Mouse (Mus musculus): ENCODE results near the gene Khdc1c. TPM values are rescaled to one million over a fixed set of nuclear protein-coding genes. Genes with fewer than 3 reads are reported as not detected.

The Khdc1c gene
- polyA plus RNA-seq, 1 experiment = not detected

- Histone ChIP-seq H3K4me1 (replicated peaks; ENCODE audit: control insufficient read depth, insufficient read depth, low read length) (no peaks in the 10 kb centered on the region), H3K27ac (ENCODE audit: control insufficient read depth, insufficient read depth, low read length) (no peak overlapping the region), H3K36me3 (ENCODE audit: control insufficient read depth, insufficient read depth, low read length) (no peaks in the 10 kb centered on the region), H3K27me3 (ENCODE audit: control insufficient read depth, insufficient read depth, low read length) (no peaks in the 10 kb centered on the region), H3K4me3 (ENCODE audit: control insufficient read depth, insufficient read depth, low read length) (no peak overlapping the region)
- TF ChIP-seq CTCF (IDR thresholded peaks at IDR 0.05; ENCODE audit: borderline replicate concordance, control insufficient read depth, extremely low read depth, insufficient read depth, low read length, poor library complexity) (no peak), POLR2A (IDR thresholded peaks at IDR 0.05; ENCODE audit: control insufficient read depth, extremely low read depth, insufficient read depth, low read length, poor library complexity) (no peak)
- DNase-seq = no peak
- WGBS = 93% methylated on average over 6 of the region's 6 CpGs
Measured at GRCm38 (mm10) chr1:21391138-21391671, 23.1 kb downstream of the Khdc1c start.

GRCm38 (mm10) chr1:21402804-21403203 lies 34.7 kb downstream of the Khdc1c start:
- no peak overlapping the region for H3K4me3 ChIP-seq (ENCODE audit: control insufficient read depth, insufficient read depth, low read length)
- no peak for DNase-seq
- no peaks in the 10 kb centered on the region for H3K36me3 ChIP-seq (ENCODE audit: control insufficient read depth, insufficient read depth, low read length)
- H3K4me1 ChIP-seq (replicated peaks; ENCODE audit: control insufficient read depth, insufficient read depth, low read length) = no peaks in the 10 kb centered on the region
- no peaks in the 10 kb centered on the region for H3K27me3 ChIP-seq (ENCODE audit: control insufficient read depth, insufficient read depth, low read length)
- TF ChIP-seq CTCF (IDR thresholded peaks at IDR 0.05; ENCODE audit: borderline replicate concordance, control insufficient read depth, extremely low read depth, insufficient read depth, low read length, poor library complexity) = no peak
- TF ChIP-seq POLR2A (IDR thresholded peaks at IDR 0.05; ENCODE audit: control insufficient read depth, extremely low read depth, insufficient read depth, low read length, poor library complexity) = no peak
- WGBS = 96% methylated on average over 8 of the region's 8 CpGs
- H3K27ac ChIP-seq (ENCODE audit: control insufficient read depth, insufficient read depth, low read length) = no peak overlapping the region

- Histone ChIP-seq H3K4me3 (ENCODE audit: control insufficient read depth, insufficient read depth, low read length) (no peak overlapping the region), H3K36me3 (ENCODE audit: control insufficient read depth, insufficient read depth, low read length) (no peaks in the 10 kb centered on the region), H3K27me3 (ENCODE audit: control insufficient read depth, insufficient read depth, low read length) (no peaks in the 10 kb centered on the region), H3K4me1 (replicated peaks; ENCODE audit: control insufficient read depth, insufficient read depth, low read length) (no peaks in the 10 kb centered on the region), H3K27ac (ENCODE audit: control insufficient read depth, insufficient read depth, low read length) (no peak overlapping the region)
- no peak for DNase-seq
- WGBS = 95% methylated on average over 2 of the region's 2 CpGs
- TF ChIP-seq CTCF (IDR thresholded peaks at IDR 0.05; ENCODE audit: borderline replicate concordance, control insufficient read depth, extremely low read depth, insufficient read depth, low read length, poor library complexity) (no peak), POLR2A (IDR thresholded peaks at IDR 0.05; ENCODE audit: control insufficient read depth, extremely low read depth, insufficient read depth, low read length, poor library complexity) (no peak)
Measured at GRCm38 (mm10) chr1:21407266-21407665, 39.1 kb downstream of the Khdc1c start.

GRCm38 (mm10) chr1:21411331-21412196 lies 43.4 kb downstream of the Khdc1c start:
- no peak overlapping the region for H3K27ac ChIP-seq (ENCODE audit: control insufficient read depth, insufficient read depth, low read length)
- H3K4me1 ChIP-seq (replicated peaks; ENCODE audit: control insufficient read depth, insufficient read depth, low read length) = no peaks in the 10 kb centered on the region
- TF ChIP-seq POLR2A (IDR thresholded peaks at IDR 0.05; ENCODE audit: control insufficient read depth, extremely low read depth, insufficient read depth, low read length, poor library complexity) = no peak
- DNase-seq = peak; percentile 34
- H3K4me3 ChIP-seq (ENCODE audit: control insufficient read depth, insufficient read depth, low read length) = no peak overlapping the region
- no peaks in the 10 kb centered on the region for H3K27me3 ChIP-seq (ENCODE audit: control insufficient read depth, insufficient read depth, low read length)
- WGBS = 78% methylated on average over 18 of the region's 18 CpGs
- H3K36me3 ChIP-seq (ENCODE audit: control insufficient read depth, insufficient read depth, low read length) = no peaks in the 10 kb centered on the region

- WGBS = 94% methylated on average over 2 of the region's 2 CpGs
- no peak for DNase-seq
- TF ChIP-seq POLR2A (IDR thresholded peaks at IDR 0.05; ENCODE audit: control insufficient read depth, extremely low read depth, insufficient read depth, low read length, poor library complexity) = no peak
- TF ChIP-seq CTCF (IDR thresholded peaks at IDR 0.05; ENCODE audit: borderline replicate concordance, control insufficient read depth, extremely low read depth, insufficient read depth, low read length, poor library complexity) = no peak
- Histone ChIP-seq H3K36me3 (ENCODE audit: control insufficient read depth, insufficient read depth, low read length) (no peaks in the 10 kb centered on the region), H3K27me3 (ENCODE audit: control insufficient read depth, insufficient read depth, low read length) (no peaks in the 10 kb centered on the region), H3K4me1 (replicated peaks; ENCODE audit: control insufficient read depth, insufficient read depth, low read length) (no peaks in the 10 kb centered on the region), H3K27ac (ENCODE audit: control insufficient read depth, insufficient read depth, low read length) (no peak overlapping the region), H3K4me3 (ENCODE audit: control insufficient read depth, insufficient read depth, low read length) (no peak overlapping the region)
Measured at GRCm38 (mm10) chr1:21412197-21412555, 44.0 kb downstream of the Khdc1c start.

GRCm38 (mm10) chr1:21419370-21419769 lies 51.2 kb downstream of the Khdc1c start:
- no peak for TF ChIP-seq POLR2A (IDR thresholded peaks at IDR 0.05; ENCODE audit: control insufficient read depth, extremely low read depth, insufficient read depth, low read length, poor library complexity)
- no peak for TF ChIP-seq CTCF (IDR thresholded peaks at IDR 0.05; ENCODE audit: borderline replicate concordance, control insufficient read depth, extremely low read depth, insufficient read depth, low read length, poor library complexity)
- peak; percentile 21 for DNase-seq
- no peaks in the 10 kb centered on the region for H3K36me3 ChIP-seq (ENCODE audit: control insufficient read depth, insufficient read depth, low read length)
- no peak overlapping the region for H3K4me3 ChIP-seq (ENCODE audit: control insufficient read depth, insufficient read depth, low read length)
- H3K4me1 ChIP-seq (replicated peaks; ENCODE audit: control insufficient read depth, insufficient read depth, low read length) = no peaks in the 10 kb centered on the region
- H3K27ac ChIP-seq (ENCODE audit: control insufficient read depth, insufficient read depth, low read length) = no peak overlapping the region
- no peaks in the 10 kb centered on the region for H3K27me3 ChIP-seq (ENCODE audit: control insufficient read depth, insufficient read depth, low read length)

Other genes with a start within 250 kb of the Khdc1c start
- 1.8 and 2.5 TPM in 2 replicates for gene Tmem14a, start 149.8 kb upstream of the Khdc1c start, polyA plus RNA-seq (2012; rRNA removed)
- gene Gsta3, start 127.7 kb upstream of the Khdc1c start, polyA plus RNA-seq (2012; rRNA removed) = 0.97 and 1.8 TPM in 2 replicates
- gene Khdc1a, start 18.7 kb upstream of the Khdc1c start, polyA plus RNA-seq (2012; rRNA removed) = 0.22 and 0.43 TPM in 2 replicates
- gene Khdc1b, start 15.2 kb downstream of the Khdc1c start, polyA plus RNA-seq (2012; rRNA removed) = 0.07 TPM in 1 of 2 replicates, not detected in the other

Data from thymus, adult 2 months (tissue).